Mouse (Mus musculus) lung, adult 18-20 months (tissue): ENCODE measurements at regions not wholly inside any gene's neighbourhood (a gene's known extent, or its start where the extent isn't known, plus 50 kb on each side); places are given as distances from the start of the nearest gene placed in this dataset.

Experiments used
- DNase-seq, 2 experiments: peaks; one replicate each; pipeline ENCODE4 v3.0.0; 2022; ENCODE audit warnings: mixed read lengths in 2 of 2

GRCm38 (mm10) chr16:71963579-71963978 lies 344.5 kb upstream of the Robo1 start:
- DNase-seq, result no peak

GRCm38 (mm10) chr16:71973811-71974210 lies 334.3 kb upstream of the Robo1 start:
- no peak for DNase-seq

DNA sequence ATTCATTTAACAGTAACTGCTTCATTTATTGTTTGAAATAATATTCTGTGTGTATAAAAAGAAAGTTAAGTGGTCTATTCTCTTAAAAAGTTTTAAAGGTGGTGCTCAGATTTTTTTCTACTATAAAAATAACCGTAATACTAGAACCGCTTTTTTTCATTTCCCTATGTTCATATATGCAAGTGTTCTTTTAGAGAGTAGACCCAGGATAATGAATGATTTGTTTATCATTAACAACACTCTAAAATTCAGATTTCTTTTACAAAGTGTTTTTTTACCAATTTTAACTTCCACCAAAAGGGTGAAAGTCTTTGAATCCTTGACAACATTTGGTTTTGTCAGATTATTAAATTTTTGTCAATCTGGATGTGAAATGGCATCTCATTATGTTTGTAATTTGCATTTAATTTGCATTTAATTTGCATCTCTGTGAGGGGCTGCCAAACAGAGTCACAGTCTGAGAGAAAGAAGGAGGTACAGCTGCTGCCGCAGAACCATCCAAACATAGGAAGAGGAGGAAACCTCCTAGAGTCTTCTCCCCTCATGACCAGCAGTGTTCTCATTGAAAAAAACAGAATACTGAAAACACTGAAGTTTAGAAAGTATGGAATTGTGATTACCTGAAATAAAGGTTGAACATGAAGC lies 310.4 kb upstream of the Robo1 start:
- DNase-seq, result no peak

DNA sequence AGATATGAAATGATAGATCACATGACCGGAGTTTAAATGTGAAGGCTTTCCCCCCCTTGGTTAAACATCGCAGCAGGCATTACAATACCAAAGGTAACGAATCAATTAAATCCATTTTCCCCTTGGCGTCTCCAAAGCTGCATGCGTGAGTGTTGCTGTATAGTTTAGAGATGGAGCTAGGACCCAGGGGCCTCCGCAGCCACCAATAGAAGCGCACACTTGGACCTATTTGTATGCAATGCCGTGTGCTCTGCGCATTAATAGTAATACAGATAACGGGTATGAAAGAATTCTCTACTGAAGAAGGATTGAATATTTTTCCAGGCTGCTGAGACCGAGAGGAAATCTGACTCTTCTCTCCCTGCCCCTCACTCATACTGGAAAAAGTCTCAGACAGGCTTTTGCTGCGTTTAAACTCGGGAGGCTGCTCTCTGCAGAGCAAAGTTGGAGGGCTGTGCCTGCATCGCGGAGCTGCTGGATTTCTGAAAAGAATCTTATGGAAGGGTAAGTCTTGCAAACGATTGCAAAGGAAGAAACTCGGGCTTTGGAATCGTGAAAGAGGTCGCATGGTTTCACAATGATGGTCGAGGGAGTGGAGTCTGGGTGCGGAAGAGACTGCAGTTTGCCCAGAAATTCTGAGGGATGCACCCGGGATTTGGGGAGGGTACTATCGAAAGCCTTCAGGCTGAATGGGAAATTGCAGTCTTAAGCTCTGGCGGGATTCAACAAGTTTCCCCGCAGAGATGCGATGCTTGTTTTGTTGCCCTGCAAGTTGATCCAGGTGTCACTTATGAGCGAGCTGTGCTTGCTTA lies 280.5 kb upstream of the Robo1 start:
- no peak for DNase-seq

DNA sequence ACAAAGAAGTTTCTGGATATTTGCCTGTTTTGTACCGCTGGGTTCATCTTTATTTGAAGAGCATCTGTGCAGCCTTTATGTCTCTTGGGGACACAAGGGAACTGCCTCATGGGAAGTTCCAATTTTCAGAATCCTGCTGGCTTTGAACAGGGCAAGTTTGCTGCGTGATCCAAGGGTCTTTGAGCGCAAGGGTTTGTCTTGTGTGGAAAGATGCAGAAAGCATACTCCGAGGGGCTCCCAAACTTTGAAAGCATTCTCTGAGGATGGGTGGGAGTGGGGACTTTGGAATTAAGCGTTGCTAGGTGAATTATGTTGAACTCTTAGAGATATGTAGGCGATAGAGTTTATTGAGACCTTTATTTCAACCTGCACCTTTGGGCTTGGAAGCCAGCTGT lies 279.9 kb upstream of the Robo1 start:
- no peak for DNase-seq

DNA sequence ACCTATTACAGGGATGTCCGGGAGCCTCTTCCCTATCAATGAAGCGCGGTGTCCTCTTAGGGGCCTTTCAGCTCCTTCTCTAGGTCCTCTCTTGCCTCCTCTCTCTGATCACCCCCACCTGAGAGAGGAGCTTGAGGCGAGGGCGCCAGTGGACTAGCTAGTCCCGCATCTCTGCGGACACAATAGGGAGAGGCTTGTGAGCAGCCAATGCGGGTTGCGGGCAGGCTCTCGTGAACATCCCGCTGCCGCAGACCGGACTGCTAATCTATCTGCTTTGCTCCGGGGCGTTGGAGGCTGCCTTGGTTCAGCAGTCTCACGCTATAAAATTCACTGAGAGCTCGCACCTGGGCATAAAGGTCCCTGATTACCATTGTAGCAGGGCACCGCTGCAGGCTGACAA lies 279.3 kb upstream of the Robo1 start:
- DNase-seq, result no peak

- no peak for DNase-seq
Observed at GRCm38 (mm10) chr16:72029273-72029672, 278.8 kb upstream of the Robo1 start.

- no peak for DNase-seq
Observed at GRCm38 (mm10) chr16:72068254-72068653, 239.9 kb upstream of the Robo1 start.

GRCm38 (mm10) chr16:72069581-72069980 lies 238.5 kb upstream of the Robo1 start:
- DNase-seq, result no peak

GRCm38 (mm10) chr16:72071756-72072471 lies 236.2 kb upstream of the Robo1 start:
- DNase-seq, result no peak

- DNase-seq, result no peak
Observed at GRCm38 (mm10) chr16:72085181-72085580, 222.9 kb upstream of the Robo1 start.

DNA sequence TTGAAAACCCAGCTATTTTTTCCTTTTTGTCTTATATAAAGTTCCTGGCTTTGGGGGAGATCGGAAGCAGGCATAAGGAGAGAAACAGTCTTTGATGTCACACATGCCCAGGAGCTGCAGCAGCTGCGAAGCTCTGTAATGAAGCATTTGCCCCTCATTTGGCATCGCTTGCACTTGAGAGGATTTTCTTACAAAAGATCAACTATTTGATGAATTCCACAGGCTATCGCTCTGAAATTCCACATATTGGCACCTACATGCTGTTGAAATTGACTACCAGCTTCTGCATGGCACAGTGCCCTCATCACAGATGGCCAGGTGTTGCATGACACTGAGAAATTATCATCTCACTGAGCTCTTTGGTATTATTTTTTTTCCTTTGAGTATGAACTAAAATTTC lies 220.1 kb upstream of the Robo1 start:
- DNase-seq, result no peak

DNA sequence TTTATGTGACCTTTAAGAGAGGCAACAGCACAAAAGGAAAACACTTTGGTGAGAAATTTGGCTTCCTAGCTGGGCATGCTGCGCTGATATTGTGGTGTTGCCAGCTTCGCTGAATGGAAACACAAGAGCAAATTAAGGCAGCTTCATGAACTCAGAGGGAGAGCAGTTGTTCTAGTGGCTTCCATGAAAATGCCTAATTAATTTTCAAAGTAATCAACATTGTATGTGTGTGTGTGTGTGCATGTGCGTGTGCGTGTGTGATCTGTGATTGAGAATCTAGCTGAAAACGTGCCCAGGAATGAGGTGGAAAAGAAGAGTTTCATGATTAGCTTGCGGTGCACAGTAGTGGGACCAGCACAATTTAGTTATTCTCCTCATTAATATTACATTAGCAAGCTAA lies 219.2 kb upstream of the Robo1 start:
- no peak for DNase-seq
